Mouse (Mus musculus): ENCODE data around the gene Pum1.

DNA sequence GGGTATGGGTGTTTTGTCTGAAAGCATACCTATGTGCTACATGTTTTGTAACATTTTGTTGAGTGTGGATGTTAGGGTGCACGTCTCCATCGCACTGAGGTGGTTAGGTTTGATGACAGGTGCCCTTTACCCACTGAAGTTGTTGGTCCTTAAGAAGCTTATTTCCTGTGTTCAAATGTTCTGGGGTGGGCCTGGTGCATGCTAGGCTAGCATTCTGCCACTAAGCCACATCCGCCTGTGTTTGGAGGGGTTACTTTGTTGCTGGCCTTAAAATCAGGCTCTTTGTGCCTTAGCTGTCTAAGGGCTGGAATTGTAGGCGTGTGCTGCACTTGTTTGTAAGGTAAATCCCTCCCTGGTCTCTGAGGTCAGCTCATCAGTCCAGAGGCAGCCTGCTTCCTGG lies 111.7 kb downstream of the Pum1 start:
- no peak for TF ChIP-seq E2F4 (IDR thresholded peaks at IDR 0.05; ENCODE audit: insufficient read depth)
- TF ChIP-seq USF1 (IDR thresholded peaks at IDR 0.05; ENCODE audit: low read depth) = no peak
- TF ChIP-seq POLR2A (IDR thresholded peaks at IDR 0.05; ENCODE audit: insufficient read length, low read depth) = no peak
